Mouse (Mus musculus) regulatory T cell (primary cell): Measurements from ENCODE around the gene Mrvi1.

Experiments used
- in situ Hi-C: fragments of 300-600 bp; cut with MboI, MseI; formaldehyde crosslinking; loops from one replicate; pipeline ENCODE4 v1.15.1; 2025; ENCODE audit warnings: high pct_unique_total_duplicates

Gene Mrvi1

GRCm38 (mm10) chr7:110982053-110982705 lies at the start of gene Mrvi1:
Mrvi1 (minus strand) TSS chr7:110982461.
- in situ Hi-C loops: no loop called here

- in situ Hi-C loops: no loop called here
These were observed 46.8 kb upstream of the Mrvi1 start for GRCm38 (mm10) chr7:111029046-111029553.

- in situ Hi-C loops: no loop called here
These were observed 46.2 kb upstream of the Mrvi1 start, which contains the start of gene Ctr9 for GRCm38 (mm10) chr7:111028281-111029045. Ctr9 (plus strand) TSS chr7:111028951.

GRCm38 (mm10) chr7:111024912-111025311 lies 42.7 kb upstream of the Mrvi1 start:
- in situ Hi-C loops: no loop called here

GRCm38 (mm10) chr7:111024068-111024594 lies 41.9 kb upstream of the Mrvi1 start:
- in situ Hi-C loops: no loop called here

- in situ Hi-C loops: no loop called here
These were observed 38.6 kb upstream of the Mrvi1 start for GRCm38 (mm10) chr7:111020814-111021213.

GRCm38 (mm10) chr7:111016921-111017320 lies 34.7 kb upstream of the Mrvi1 start:
- in situ Hi-C loops: loop anchor here (5.0 kb wide), 1 partner anchor 290 kb away; no protein-coding TSS in a partner anchor

GRCm38 (mm10) chr7:111015731-111016130 lies 33.5 kb upstream of the Mrvi1 start:
- in situ Hi-C loops: loop anchor here (5.0 kb wide), 1 partner anchor 288 kb away; no protein-coding TSS in a partner anchor

- in situ Hi-C loops: loop anchor here (5.0 kb wide), 2 partner anchors 213 to 288 kb away; no protein-coding TSS in a partner anchor
These were observed 32.6 kb upstream of the Mrvi1 start for GRCm38 (mm10) chr7:111014893-111015292.

- in situ Hi-C loops: loop anchor here (5.0 kb wide), 1 partner anchor 212 kb away; no protein-coding TSS in a partner anchor
These were observed 31.9 kb upstream of the Mrvi1 start for GRCm38 (mm10) chr7:111014039-111014605.

- in situ Hi-C loops: no loop called here
These were observed 22.0 kb upstream of the Mrvi1 start for GRCm38 (mm10) chr7:111004136-111004840.

GRCm38 (mm10) chr7:110998887-110999827 lies 16.9 kb upstream of the Mrvi1 start:
- in situ Hi-C loops: loop anchor here (10.0 kb wide), 1 partner anchor 794 kb away; no protein-coding TSS in a partner anchor

- in situ Hi-C loops: loop anchor here (10.0 kb wide), 1 partner anchor 786 kb away; no protein-coding TSS in a partner anchor
These were observed 8.9 kb upstream of the Mrvi1 start for GRCm38 (mm10) chr7:110991221-110991494.

GRCm38 (mm10) chr7:110990356-110991220 lies 8.3 kb upstream of the Mrvi1 start:
- in situ Hi-C loops: loop anchor here (10.0 kb wide), 1 partner anchor 786 kb away; no protein-coding TSS in a partner anchor

GRCm38 (mm10) chr7:110989286-110989879 lies 7.1 kb upstream of the Mrvi1 start:
- in situ Hi-C loops: no loop called here

- in situ Hi-C loops: no loop called here
These were observed 5.8 kb upstream of the Mrvi1 start for GRCm38 (mm10) chr7:110988081-110988480.

GRCm38 (mm10) chr7:110985581-110986265 lies 3.5 kb upstream of the Mrvi1 start:
- in situ Hi-C loops: no loop called here

- in situ Hi-C loops: no loop called here
These were observed 1.4 kb upstream of the Mrvi1 start for GRCm38 (mm10) chr7:110983621-110984020.
